Mouse (Mus musculus): Measurements from ENCODE around the gene Slc25a29. TPM values are rescaled to one million over a fixed set of nuclear protein-coding genes. Genes with fewer than 3 reads are reported as not detected.

Gene Slc25a29
- polyA plus RNA-seq, 1 experiment from 2014 or later = 11.9 TPM

GRCm38 (mm10) chr12:108858486-108858885 is 22.8 kb upstream of the Slc25a29 start:
- Histone ChIP-seq H3K27ac (replicated peaks; ENCODE audit: low read depth, low read length) (no peak overlapping the region), H3K36me3 (replicated peaks; ENCODE audit: control insufficient read depth, insufficient read depth, low read depth, low read length) (peaks cover 3% of the 10 kb centered on the region), H3K4me2 (ENCODE audit: low read depth, low read length) (no peak overlapping the region), H3K4me1 (ENCODE audit: control insufficient read depth, insufficient read depth, low read length) (no peaks in the 10 kb centered on the region), H3K9me3 (replicated peaks; ENCODE audit: control insufficient read depth, low read length) (no peaks in the 10 kb centered on the region), H3K9ac (replicated peaks; ENCODE audit: low read length) (no peak overlapping the region), H3K27me3 (ENCODE audit: control insufficient read depth, insufficient read depth, low read length) (no peaks in the 10 kb centered on the region), H3K4me3 (ENCODE audit: low read depth, low read length) (no peak overlapping the region)
- WGBS = 84% methylated on average over 5 of the region's 5 CpGs
- no peak for ATAC-seq (replicated peaks; ENCODE audit: insufficient number of reproducible peaks, low FRiP score, low TSS enrichment, low read depth)
- no peak for DNase-seq (ENCODE audit: low spot score)

GRCm38 (mm10) chr12:108857589-108858184 is 22.0 kb upstream of the Slc25a29 start:
- no peak overlapping the region for H3K27ac ChIP-seq (replicated peaks; ENCODE audit: low read depth, low read length)
- no peak overlapping the region for H3K4me2 ChIP-seq (ENCODE audit: low read depth, low read length)
- peaks cover 3% of the 10 kb centered on the region for H3K36me3 ChIP-seq (replicated peaks; ENCODE audit: control insufficient read depth, insufficient read depth, low read depth, low read length)
- H3K9ac ChIP-seq (replicated peaks; ENCODE audit: low read length) = no peak overlapping the region
- WGBS = 73% methylated on average over 7 of the region's 7 CpGs
- DNase-seq (ENCODE audit: low spot score) = peak; percentile 9
- H3K4me3 ChIP-seq (ENCODE audit: low read depth, low read length) = no peak overlapping the region
- no peaks in the 10 kb centered on the region for H3K27me3 ChIP-seq (ENCODE audit: control insufficient read depth, insufficient read depth, low read length)
- no peaks in the 10 kb centered on the region for H3K4me1 ChIP-seq (ENCODE audit: control insufficient read depth, insufficient read depth, low read length)
- no peaks in the 10 kb centered on the region for H3K9me3 ChIP-seq (replicated peaks; ENCODE audit: control insufficient read depth, low read length)
- no peak for ATAC-seq (replicated peaks; ENCODE audit: insufficient number of reproducible peaks, low FRiP score, low TSS enrichment, low read depth)

- Histone ChIP-seq H3K36me3 (replicated peaks; ENCODE audit: control insufficient read depth, insufficient read depth, low read depth, low read length) (peaks cover 3% of the 10 kb centered on the region; the same call in 1 of the 2 replicates), H3K4me2 (ENCODE audit: low read depth, low read length) (no peak overlapping the region), H3K27ac (replicated peaks; ENCODE audit: low read depth, low read length) (no peak overlapping the region), H3K27me3 (ENCODE audit: control insufficient read depth, insufficient read depth, low read length) (no peaks in the 10 kb centered on the region), H3K4me1 (ENCODE audit: control insufficient read depth, insufficient read depth, low read length) (no peaks in the 10 kb centered on the region), H3K9me3 (replicated peaks; ENCODE audit: control insufficient read depth, low read length) (no peaks in the 10 kb centered on the region), H3K4me3 (ENCODE audit: low read depth, low read length) (no peak overlapping the region), H3K9ac (replicated peaks; ENCODE audit: low read length) (no peak overlapping the region)
- DNase-seq (ENCODE audit: low spot score) (no peak), ATAC-seq (replicated peaks; ENCODE audit: insufficient number of reproducible peaks, low FRiP score, low TSS enrichment, low read depth) (no peak)
- WGBS = 87% methylated on average over 7 of the region's 7 CpGs
Observed at GRCm38 (mm10) chr12:108857109-108857508, 21.4 kb upstream of the Slc25a29 start.

- H3K27ac ChIP-seq (replicated peaks; ENCODE audit: low read depth, low read length) = no peak overlapping the region
- no peak for DNase-seq (ENCODE audit: low spot score)
Observed at GRCm38 (mm10) chr12:108856186-108856585, 20.5 kb upstream of the Slc25a29 start.

GRCm38 (mm10) chr12:108855081-108855480 is 19.4 kb upstream of the Slc25a29 start:
- 87% methylated on average over 10 of the region's 10 CpGs for WGBS
- no peak overlapping the region for H3K27ac ChIP-seq (replicated peaks; ENCODE audit: low read depth, low read length)
- ATAC-seq (replicated peaks; ENCODE audit: insufficient number of reproducible peaks, low FRiP score, low TSS enrichment, low read depth) (no peak), DNase-seq (ENCODE audit: low spot score) (no peak)
- H3K9me3 ChIP-seq (replicated peaks; ENCODE audit: control insufficient read depth, low read length) = no peaks in the 10 kb centered on the region
- no peak overlapping the region for H3K4me3 ChIP-seq (ENCODE audit: low read depth, low read length)
- no peaks in the 10 kb centered on the region for H3K27me3 ChIP-seq (ENCODE audit: control insufficient read depth, insufficient read depth, low read length)
- H3K36me3 ChIP-seq (replicated peaks; ENCODE audit: control insufficient read depth, insufficient read depth, low read depth, low read length) = no peaks in the 10 kb centered on the region
- H3K4me1 ChIP-seq (ENCODE audit: control insufficient read depth, insufficient read depth, low read length) = no peaks in the 10 kb centered on the region
- H3K4me2 ChIP-seq (ENCODE audit: low read depth, low read length) = no peak overlapping the region
- no peak overlapping the region for H3K9ac ChIP-seq (replicated peaks; ENCODE audit: low read length)

More at GRCm38 (mm10) chr12:108856186-108856585, 20.5 kb upstream of the Slc25a29 start:
- Histone ChIP-seq H3K36me3 (replicated peaks; ENCODE audit: control insufficient read depth, insufficient read depth, low read depth, low read length) (peaks cover 3% of the 10 kb centered on the region; the same call in 1 of the 2 replicates), H3K27me3 (ENCODE audit: control insufficient read depth, insufficient read depth, low read length) (no peaks in the 10 kb centered on the region), H3K4me3 (ENCODE audit: low read depth, low read length) (no peak overlapping the region), H3K9ac (replicated peaks; ENCODE audit: low read length) (no peak overlapping the region), H3K4me1 (ENCODE audit: control insufficient read depth, insufficient read depth, low read length) (no peaks in the 10 kb centered on the region), H3K4me2 (ENCODE audit: low read depth, low read length) (no peak overlapping the region), H3K9me3 (replicated peaks; ENCODE audit: control insufficient read depth, low read length) (no peaks in the 10 kb centered on the region)
- ATAC-seq (replicated peaks; ENCODE audit: insufficient number of reproducible peaks, low FRiP score, low TSS enrichment, low read depth) = no peak
- WGBS = 87% methylated on average over 8 of the region's 8 CpGs

- Histone ChIP-seq H3K9ac (replicated peaks; ENCODE audit: low read length) (no peak overlapping the region), H3K4me1 (ENCODE audit: control insufficient read depth, insufficient read depth, low read length) (no peaks in the 10 kb centered on the region), H3K36me3 (replicated peaks; ENCODE audit: control insufficient read depth, insufficient read depth, low read depth, low read length) (no peaks in the 10 kb centered on the region), H3K9me3 (replicated peaks; ENCODE audit: control insufficient read depth, low read length) (no peaks in the 10 kb centered on the region), H3K27me3 (ENCODE audit: control insufficient read depth, insufficient read depth, low read length) (no peaks in the 10 kb centered on the region), H3K27ac (replicated peaks; ENCODE audit: low read depth, low read length) (no peak overlapping the region), H3K4me2 (ENCODE audit: low read depth, low read length) (no peak overlapping the region), H3K4me3 (ENCODE audit: low read depth, low read length) (no peak overlapping the region)
- ATAC-seq (replicated peaks; ENCODE audit: insufficient number of reproducible peaks, low FRiP score, low TSS enrichment, low read depth) (0 out of 2 replicates have a peak, but pooled peaks have one; percentile 11), DNase-seq (ENCODE audit: low spot score) (no peak)
- 87% methylated on average over 8 of the region's 8 CpGs for WGBS
Observed at GRCm38 (mm10) chr12:108852822-108853221, 17.1 kb upstream of the Slc25a29 start.

GRCm38 (mm10) chr12:108850886-108851285 is 15.2 kb upstream of the Slc25a29 start:
- Histone ChIP-seq H3K36me3 (replicated peaks; ENCODE audit: control insufficient read depth, insufficient read depth, low read depth, low read length) (no peaks in the 10 kb centered on the region), H3K4me3 (ENCODE audit: low read depth, low read length) (no peak overlapping the region), H3K4me1 (ENCODE audit: control insufficient read depth, insufficient read depth, low read length) (no peaks in the 10 kb centered on the region), H3K9ac (replicated peaks; ENCODE audit: low read length) (no peak overlapping the region), H3K4me2 (ENCODE audit: low read depth, low read length) (no peak overlapping the region), H3K9me3 (replicated peaks; ENCODE audit: control insufficient read depth, low read length) (no peaks in the 10 kb centered on the region), H3K27ac (replicated peaks; ENCODE audit: low read depth, low read length) (no peak overlapping the region), H3K27me3 (ENCODE audit: control insufficient read depth, insufficient read depth, low read length) (no peaks in the 10 kb centered on the region)
- WGBS = 80% methylated on average over 8 of the region's 8 CpGs
- no peak for DNase-seq (ENCODE audit: low spot score)
- ATAC-seq (replicated peaks; ENCODE audit: insufficient number of reproducible peaks, low FRiP score, low TSS enrichment, low read depth) = no peak

- Histone ChIP-seq H3K9me3 (replicated peaks; ENCODE audit: control insufficient read depth, low read length) (no peaks in the 10 kb centered on the region), H3K4me2 (ENCODE audit: low read depth, low read length) (no peak overlapping the region), H3K9ac (replicated peaks; ENCODE audit: low read length) (no peak overlapping the region), H3K27me3 (ENCODE audit: control insufficient read depth, insufficient read depth, low read length) (no peaks in the 10 kb centered on the region), H3K27ac (replicated peaks; ENCODE audit: low read depth, low read length) (no peak overlapping the region), H3K4me1 (ENCODE audit: control insufficient read depth, insufficient read depth, low read length) (no peaks in the 10 kb centered on the region), H3K4me3 (ENCODE audit: low read depth, low read length) (no peak overlapping the region), H3K36me3 (replicated peaks; ENCODE audit: control insufficient read depth, insufficient read depth, low read depth, low read length) (no peaks in the 10 kb centered on the region; the same call in none of the 2 replicates)
- 0 out of 2 replicates have a peak, but pooled peaks have one; percentile 34 for ATAC-seq (replicated peaks; ENCODE audit: insufficient number of reproducible peaks, low FRiP score, low TSS enrichment, low read depth)
- DNase-seq (ENCODE audit: low spot score) = no peak
- 42% methylated on average over 8 of the region's 8 CpGs for WGBS
Observed at GRCm38 (mm10) chr12:108850129-108850528, 14.4 kb upstream of the Slc25a29 start.

All from embryonic facial prominence, embryonic 11.5 days (tissue).